In genomic region chrX:109811824-109812223, GRCm38 (mm10) we compare ENCODE assay signal across 25 mouse cellular contexts.
"Had no signal": no experiment of that assay in that cellular context is flagged by ENCODE, and none has a peak within 500 bp of the region (broad histone marks: within the 10 kb centered on the region; RNA-seq: fewer than 3 reads in every experiment).

No protein-coding gene starts in this region.

- H3K27ac ChIP-seq: embryonic facial prominence, embryonic 10.5 days; embryonic facial prominence, embryonic 12.5 days; embryonic facial prominence, embryonic 13.5 days; embryonic facial prominence, embryonic 15.5 days; forebrain, embryonic 10.5 days; forebrain, embryonic 12.5 days; forebrain, embryonic 13.5 days; forebrain, embryonic 15.5 days; gastrocnemius, adult 2 months; heart, adult 2 months had no signal

- H3K4me1 ChIP-seq: embryonic facial prominence, embryonic 10.5 days; embryonic facial prominence, embryonic 12.5 days; embryonic facial prominence, embryonic 13.5 days; embryonic facial prominence, embryonic 15.5 days; forebrain, embryonic 10.5 days; forebrain, embryonic 12.5 days; forebrain, embryonic 13.5 days; forebrain, embryonic 15.5 days had no signal

- H3K27me3 ChIP-seq: embryonic facial prominence, embryonic 12.5 days; embryonic facial prominence, embryonic 13.5 days; embryonic facial prominence, embryonic 15.5 days; forebrain, embryonic 12.5 days; forebrain, embryonic 13.5 days; forebrain, embryonic 15.5 days had no signal

- H3K9ac ChIP-seq: embryonic facial prominence, embryonic 12.5 days; embryonic facial prominence, embryonic 13.5 days; embryonic facial prominence, embryonic 15.5 days; forebrain, embryonic 12.5 days; forebrain, embryonic 13.5 days; forebrain, embryonic 15.5 days; forebrain, postnatal 0 days had no signal

- H3K9me3 ChIP-seq: embryonic facial prominence, embryonic 10.5 days; embryonic facial prominence, embryonic 12.5 days; embryonic facial prominence, embryonic 13.5 days; embryonic facial prominence, embryonic 15.5 days; forebrain, embryonic 10.5 days; forebrain, embryonic 12.5 days; forebrain, embryonic 13.5 days; forebrain, embryonic 15.5 days had no signal

- H3K36me3 ChIP-seq: embryonic facial prominence, embryonic 10.5 days; embryonic facial prominence, embryonic 12.5 days; embryonic facial prominence, embryonic 13.5 days; embryonic facial prominence, embryonic 15.5 days; forebrain, embryonic 10.5 days; forebrain, embryonic 12.5 days; forebrain, embryonic 15.5 days had no signal

- DNase-seq: cerebellum, adult 9-10 months; cerebellum, adult 9-11 months; cerebellum, postnatal 10 days; cerebellum, postnatal 14 days; cerebellum, postnatal 25 days; cerebellum, postnatal 36 days; embryo, embryonic 11 days; forebrain, postnatal 0 days; gastrocnemius, adult 2 months; gastrocnemius, postnatal 10 days; gastrocnemius, postnatal 14 days; gastrocnemius, postnatal 25 days; gastrocnemius, postnatal 36 days; heart, adult 11 months; heart, adult 18-20 months; heart, adult 2 months had no signal

- H3K4me3 ChIP-seq: embryonic facial prominence, embryonic 10.5 days; embryonic facial prominence, embryonic 12.5 days; embryonic facial prominence, embryonic 13.5 days; embryonic facial prominence, embryonic 15.5 days; erythroblast, embryonic 14.5 days; forebrain, embryonic 10.5 days; forebrain, embryonic 12.5 days; forebrain, embryonic 13.5 days; forebrain, embryonic 15.5 days; gastrocnemius, adult 2 months; heart, adult 2 months had no signal
